Comparison of ENCODE assay signal across 9 mouse cellular contexts in the genomic region with DNA sequence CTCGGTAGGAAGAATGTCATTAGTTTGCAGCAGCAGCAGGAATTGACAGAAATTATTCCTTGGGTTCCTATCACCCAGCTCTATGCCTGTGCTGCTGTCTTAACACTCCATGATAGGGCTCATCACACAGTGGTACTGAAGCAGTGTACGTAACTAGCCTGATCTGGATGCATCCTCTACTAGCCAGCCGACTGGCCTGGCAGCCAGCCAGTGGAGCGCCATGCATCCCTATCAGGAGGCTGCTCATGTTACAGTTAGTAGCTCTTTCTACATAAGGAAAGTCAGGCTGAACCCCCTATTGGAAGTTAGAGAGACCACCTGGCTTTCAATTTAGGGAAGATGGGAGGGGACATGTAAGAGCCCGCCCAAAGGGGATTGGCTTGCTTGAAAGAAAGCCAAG. TPM values are rescaled to one million over a fixed set of nuclear protein-coding genes. Genes with fewer than 3 reads are reported as not detected.
DNase-seq lines count a peak whose midpoint lies in the region; ATAC-seq and TF ChIP-seq lines count a peak whose summit lies in the region.
"Had no signal": no experiment of that assay in that cellular context is flagged by ENCODE, and none has a peak within 500 bp of the region (broad histone marks: within the 10 kb centered on the region; RNA-seq: fewer than 3 reads in every experiment).

No protein-coding gene starts in this region.

- no peak overlapping the region for H3K4me2 ChIP-seq in heart, embryonic 12.5 days
- H3K4me2 ChIP-seq in midbrain, postnatal 0 days (ENCODE audit: low read depth, low read length, poor library complexity, severe bottlenecking) = no peak overlapping the region
- H3K4me2 ChIP-seq in midbrain, embryonic 15.5 days = no peak overlapping the region
- H3K4me2 ChIP-seq in neural tube, embryonic 13.5 days = no peak overlapping the region

- 46% methylated on average over 5 of the region's 5 CpGs for WGBS in heart, embryonic 12.5 days
- WGBS in midbrain, postnatal 0 days = 74% methylated on average over 5 of the region's 5 CpGs
- 73% methylated on average over 5 of the region's 5 CpGs for WGBS in midbrain, embryonic 15.5 days
- 73% methylated on average over 5 of the region's 5 CpGs for WGBS in neural tube, embryonic 13.5 days

- H3K36me3 ChIP-seq in heart, embryonic 12.5 days = no peaks in the 10 kb centered on the region
- no peaks in the 10 kb centered on the region for H3K36me3 ChIP-seq in midbrain, postnatal 0 days (ENCODE audit: insufficient read depth, low read length)
- no peaks in the 10 kb centered on the region for H3K36me3 ChIP-seq in midbrain, embryonic 15.5 days (replicated peaks)
- H3K36me3 ChIP-seq in neural tube, embryonic 13.5 days = no peaks in the 10 kb centered on the region

- DNase-seq in heart, postnatal 36 days = no peak
- peak; percentile 65 for DNase-seq in midbrain, postnatal 0 days (ENCODE audit: low spot score)
- peak; percentile 46 to 59 for DNase-seq in cerebellum, postnatal 36 days
- DNase-seq in layer of hippocampus, adult 9-11 months = no peak
- DNase-seq: gastrocnemius, postnatal 14 days had no signal

- intact Hi-C loops in heart, postnatal 36 days (cut with DNase I) = no loop called here

- H3K4me3 ChIP-seq in heart, embryonic 12.5 days = no peak overlapping the region
- H3K4me3 ChIP-seq in midbrain, postnatal 0 days (ENCODE audit: low read depth, low read length) = no peak overlapping the region
- H3K4me3 ChIP-seq in midbrain, embryonic 15.5 days = no peak overlapping the region
- no peak overlapping the region for H3K4me3 ChIP-seq in neural tube, embryonic 13.5 days

- no peaks in the 10 kb centered on the region for H3K27me3 ChIP-seq in heart, embryonic 12.5 days (replicated peaks)
- H3K27me3 ChIP-seq in midbrain, postnatal 0 days (ENCODE audit: insufficient read depth, low read length) = no peaks in the 10 kb centered on the region
- no peaks in the 10 kb centered on the region for H3K27me3 ChIP-seq in midbrain, embryonic 15.5 days (replicated peaks)
- H3K27me3 ChIP-seq in neural tube, embryonic 13.5 days = no peaks in the 10 kb centered on the region

- H3K27ac ChIP-seq in heart, embryonic 12.5 days (ENCODE audit: poor library complexity, severe bottlenecking) = no peak overlapping the region
- H3K27ac ChIP-seq in midbrain, postnatal 0 days (ENCODE audit: low read depth, low read length) = no peak overlapping the region
- no peak overlapping the region for H3K27ac ChIP-seq in midbrain, embryonic 15.5 days
- H3K27ac ChIP-seq in neural tube, embryonic 13.5 days (replicated peaks) = no peak overlapping the region; the same call in 1 of the 2 replicates

- TF ChIP-seq CTCF in midbrain, postnatal 0 days (IDR thresholded peaks at IDR 0.05) = no peak

- H3K9ac ChIP-seq in heart, embryonic 12.5 days = no peak overlapping the region
- no peak overlapping the region for H3K9ac ChIP-seq in midbrain, postnatal 0 days (replicated peaks; ENCODE audit: low read length, poor library complexity, severe bottlenecking)
- H3K9ac ChIP-seq in midbrain, embryonic 15.5 days = no peak overlapping the region
- H3K9ac ChIP-seq in neural tube, embryonic 13.5 days = no peak overlapping the region

- H3K9me3 ChIP-seq in heart, embryonic 12.5 days (replicated peaks) = no peaks in the 10 kb centered on the region
- H3K9me3 ChIP-seq in midbrain, postnatal 0 days (ENCODE audit: low read length) = no peaks in the 10 kb centered on the region
- no peaks in the 10 kb centered on the region for H3K9me3 ChIP-seq in midbrain, embryonic 15.5 days
- H3K9me3 ChIP-seq in neural tube, embryonic 13.5 days = no peaks in the 10 kb centered on the region

- H3K4me1 ChIP-seq in heart, embryonic 12.5 days (replicated peaks) = peaks cover 51% of the 10 kb centered on the region
- H3K4me1 ChIP-seq in midbrain, postnatal 0 days (ENCODE audit: insufficient read depth, low read length) = no peaks in the 10 kb centered on the region
- H3K4me1 ChIP-seq in midbrain, embryonic 15.5 days = no peaks in the 10 kb centered on the region
- peaks cover 34% of the 10 kb centered on the region for H3K4me1 ChIP-seq in neural tube, embryonic 13.5 days (replicated peaks)

- peak; percentile 69; the same call in 1 of the 2 replicates for ATAC-seq in heart, embryonic 12.5 days (ENCODE audit: insufficient number of reproducible peaks, low FRiP score)
- no peak for ATAC-seq in midbrain, postnatal 0 days (ENCODE audit: low FRiP score)
- ATAC-seq in midbrain, embryonic 15.5 days (replicated peaks) = no peak
- peak; percentile 61; the same call in 1 of the 2 replicates for ATAC-seq in neural tube, embryonic 13.5 days (ENCODE audit: low read depth)
- ATAC-seq in CD4-positive, CD25-positive, alpha-beta regulatory T cell, adult 4 months = no peak

RNA-seq across cellular contexts. Expression of a gene that starts 51.8 kb away (rescaled TPM):
- 24.2 and 24.5 TPM in 2 replicates for polyA plus RNA-seq in heart, embryonic 12.5 days (2016; fragmentation: Nextera tagmentation; extraction: Ambion mirVana)
- total RNA-seq in heart, postnatal 36 days (2021) = 10 to 100 TPM; 14.4 to 15.2 TPM
- total RNA-seq in midbrain, postnatal 0 days (2014; rRNA removed) = 3.3 and 3.6 TPM in 2 replicates
- 3.7 and 4.4 TPM in 2 replicates for polyA plus RNA-seq in midbrain, postnatal 0 days (2015; fragmentation: Nextera tagmentation; extraction: Ambion mirVana)
- polyA plus RNA-seq in midbrain, embryonic 15.5 days (2015; fragmentation: Nextera tagmentation; extraction: Ambion mirVana) = 3.5 and 4.7 TPM in 2 replicates
- 8.1 and 10.4 TPM in 2 replicates for polyA plus RNA-seq in neural tube, embryonic 13.5 days (2015; fragmentation: Nextera tagmentation; extraction: Ambion mirVana)
- under 1 TPM; 0.52 TPM for polyA plus RNA-seq in CD4-positive, CD25-positive, alpha-beta regulatory T cell, adult 4 months (2017; shearing (Covaris generic))

RNA-seq across cellular contexts. Expression of a gene that starts 55.3 kb away (rescaled TPM):
- 113 and 118 TPM in 2 replicates for polyA plus RNA-seq in heart, embryonic 12.5 days (2016; fragmentation: Nextera tagmentation; extraction: Ambion mirVana)
- total RNA-seq in heart, postnatal 36 days (2021) = 10 to 100 TPM; 25.4 to 26.0 TPM
- 11.9 and 13.7 TPM in 2 replicates for total RNA-seq in midbrain, postnatal 0 days (2014; rRNA removed)
- 29.7 and 30.0 TPM in 2 replicates for polyA plus RNA-seq in midbrain, postnatal 0 days (2015; fragmentation: Nextera tagmentation; extraction: Ambion mirVana)
- polyA plus RNA-seq in midbrain, embryonic 15.5 days (2015; fragmentation: Nextera tagmentation; extraction: Ambion mirVana) = 47.3 and 47.9 TPM in 2 replicates
- 58.4 and 62.2 TPM in 2 replicates for polyA plus RNA-seq in neural tube, embryonic 13.5 days (2015; fragmentation: Nextera tagmentation; extraction: Ambion mirVana)
- 1 to 10 TPM; 4.0 to 4.7 TPM for polyA plus RNA-seq in CD4-positive, CD25-positive, alpha-beta regulatory T cell, adult 4 months (2017; shearing (Covaris generic))

Comparison
In these comparisons a context has a peak if more than half of its experiments do, and no peak if none do; other contexts are left out.
1. ATAC-seq: peak in heart, embryonic 12.5 days (single experiment) and neural tube, embryonic 13.5 days (single experiment); none in midbrain, postnatal 0 days (single experiment), midbrain, embryonic 15.5 days (single experiment) and CD4-positive, CD25-positive, alpha-beta regulatory T cell, adult 4 months (single experiment).
2. DNase-seq: peak in midbrain, postnatal 0 days (single experiment) and cerebellum, postnatal 36 days (2 of 2); none in heart, postnatal 36 days (0 of 2) and layer of hippocampus, adult 9-11 months (single experiment).